Mouse (Mus musculus) liver, adult 2 months (tissue): ENCODE measurements at regions not wholly inside any gene's neighbourhood (a gene's known extent, or its start where the extent isn't known, plus 50 kb on each side); places are given as distances from the start of the nearest gene placed in this dataset.

Experiments
- DNase-seq: peaks from one replicate; pipeline ENCODE4 v3.0.0-alpha.2; 2011; ENCODE audit warnings: low read depth, low spot score; ENCODE audit errors: extremely low read depth
- H3K27ac ChIP-seq: fragments of 200-500 bp; replicated peaks from 2 replicates; pipeline ENCODE4 v1.5.1; 2012; ENCODE audit warnings: low read depth, mild to moderate bottlenecking, control low read depth, inconsistent platforms, low read length; ENCODE audit not compliant: insufficient read depth
- H3K27me3 ChIP-seq: fragments of 200-500 bp; 2 replicates; pipeline ENCODE4 v1.6.1; 2012; ENCODE audit warnings: mild to moderate bottlenecking, moderate library complexity, low read length, inconsistent platforms; ENCODE audit not compliant: control insufficient read depth, insufficient read depth
- H3K36me3 ChIP-seq: fragments of 200-500 bp; 2 replicates; pipeline ENCODE4 v1.6.1; 2012; ENCODE audit warnings: low read length, inconsistent platforms; ENCODE audit not compliant: control insufficient read depth, insufficient read depth
- H3K4me1 ChIP-seq: fragments of 200-500 bp; 2 replicates; pipeline ENCODE4 v1.6.1; 2011; ENCODE audit warnings: low read length; ENCODE audit not compliant: control insufficient read depth, insufficient read depth
- H3K4me3 ChIP-seq: fragments of 200-500 bp; 2 replicates; pipeline ENCODE4 v1.5.1; 2011; ENCODE audit warnings: low read depth, mild to moderate bottlenecking, control low read depth, low read length, moderate library complexity; ENCODE audit not compliant: insufficient read depth
- H3K79me2 ChIP-seq: fragments of 200-500 bp; 2 replicates; pipeline ENCODE4 v1.6.1; 2012; ENCODE audit warnings: inconsistent platforms, mild to moderate bottlenecking, low read length, moderate library complexity; ENCODE audit not compliant: control insufficient read depth, insufficient read depth
- H3K9ac ChIP-seq: fragments of 200-500 bp; 2 replicates; pipeline ENCODE4 v1.6.1; 2012; ENCODE audit warnings: low read depth, mild to moderate bottlenecking, control low read depth, inconsistent platforms, low read length
- CTCF ChIP-seq: fragments of 200-500 bp; IDR thresholded peaks from 2 replicates; pipeline ENCODE4 v1.5.1; 2011; ENCODE audit warnings: low read depth, low read length, control low read depth
- POLR2A ChIP-seq: fragments of 200-500 bp; IDR thresholded peaks from 2 replicates; pipeline ENCODE4 v1.6.1; 2011; ENCODE audit warnings: low read length, control low read depth; ENCODE audit not compliant: insufficient read depth; ENCODE audit errors: extremely low read depth
- WGBS: fragments of 180-500 bp; shearing (Covaris S2); methylation state at CpG from one replicate; pipeline ENCODE4 v1.1.7; 2018; 5-methylcytosine and 5-hydroxymethylcytosine counted together

DNA sequence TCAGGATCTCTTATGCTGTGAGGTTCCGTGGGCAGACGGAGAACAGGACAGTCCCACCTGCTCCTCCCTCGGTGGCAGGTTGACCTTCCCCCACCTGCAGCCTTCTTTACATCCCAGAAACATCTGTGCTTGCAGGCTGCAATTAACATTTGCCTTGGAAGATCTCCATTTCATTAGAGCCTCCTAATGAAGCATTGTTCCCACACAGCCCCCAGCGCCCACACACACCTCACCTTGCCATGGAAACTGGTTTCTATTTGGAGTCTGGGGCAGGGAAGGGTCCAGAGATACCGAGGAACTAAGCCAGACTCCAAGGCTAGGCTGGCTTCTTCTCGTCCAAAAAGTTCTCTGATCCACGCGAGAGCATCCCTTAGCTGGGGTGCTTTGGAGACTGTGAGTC is 56.6 kb upstream of the Rpl38 start:
- DNase-seq: no peak
- 61% methylated on average over 8 of the region's 8 CpGs for WGBS
- no peak overlapping the region for H3K27ac ChIP-seq
- no peak for TF ChIP-seq CTCF
- no peak for TF ChIP-seq POLR2A
- H3K36me3 ChIP-seq: no peaks in the 10 kb centered on the region
- no peaks in the 10 kb centered on the region for H3K4me1 ChIP-seq
- no peak overlapping the region for H3K9ac ChIP-seq
- no peaks in the 10 kb centered on the region for H3K79me2 ChIP-seq
- no peaks in the 10 kb centered on the region for H3K27me3 ChIP-seq
- H3K4me3 ChIP-seq: no peak overlapping the region

DNA sequence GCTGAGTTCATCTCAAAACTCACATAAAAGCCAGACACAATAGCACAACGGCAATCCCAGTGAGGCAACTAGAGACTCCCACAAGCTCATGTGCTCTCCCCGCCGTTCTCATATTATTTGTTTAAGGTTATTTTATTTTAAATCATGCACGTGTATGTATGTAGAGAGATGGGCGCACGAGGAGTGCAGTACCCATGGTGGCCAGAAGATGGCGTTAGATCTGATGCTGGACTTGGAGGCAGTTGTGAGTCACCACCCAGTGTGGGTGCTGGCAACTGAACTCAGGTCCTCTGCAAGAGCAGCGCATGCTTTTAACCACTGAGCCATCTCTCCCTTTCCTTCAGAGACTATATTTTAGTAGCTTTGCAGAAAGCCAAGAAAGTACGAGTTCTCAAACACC is 60.3 kb upstream of the Rpl38 start:
- H3K79me2 ChIP-seq: no peaks in the 10 kb centered on the region
- TF ChIP-seq POLR2A: no peak
- peak; percentile 29 for TF ChIP-seq CTCF
- H3K27ac ChIP-seq: no peak overlapping the region
- H3K4me3 ChIP-seq: no peak overlapping the region
- H3K36me3 ChIP-seq: no peaks in the 10 kb centered on the region
- H3K4me1 ChIP-seq: no peaks in the 10 kb centered on the region
- no peak overlapping the region for H3K9ac ChIP-seq
- no peaks in the 10 kb centered on the region for H3K27me3 ChIP-seq
- 92% methylated on average over 9 of the region's 9 CpGs for WGBS
- no peak for DNase-seq

DNA sequence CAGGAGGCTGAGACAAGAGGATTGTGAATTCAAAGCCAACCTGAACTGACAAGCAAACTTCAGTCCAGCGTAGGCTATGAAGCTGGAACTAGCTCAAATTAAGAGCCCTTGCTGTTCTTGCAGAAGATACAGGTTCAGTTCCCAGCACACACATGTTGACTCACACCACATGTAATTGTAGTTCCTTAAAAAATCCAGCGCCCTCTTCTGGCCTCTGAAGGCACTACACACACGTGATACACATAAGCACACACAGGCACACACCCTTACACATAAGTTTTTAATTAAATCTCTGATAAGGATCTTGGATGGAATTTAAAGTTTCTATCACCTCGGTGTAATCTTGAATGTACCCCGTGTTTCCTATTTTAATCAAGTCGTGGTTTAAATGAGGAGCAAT is 65.2 kb upstream of the Rpl38 start:
- Histone ChIP-seq H3K79me2 (no peaks in the 10 kb centered on the region), H3K4me3 (no peak overlapping the region), H3K27ac (no peak overlapping the region), H3K36me3 (no peaks in the 10 kb centered on the region), H3K9ac (no peak overlapping the region), H3K4me1 (no peaks in the 10 kb centered on the region), H3K27me3 (no peaks in the 10 kb centered on the region)
- TF ChIP-seq POLR2A (no peak), CTCF (no peak)
- 77% methylated on average over 6 of the region's 6 CpGs for WGBS
- DNase-seq: no peak

- Histone ChIP-seq H3K27me3 (no peaks in the 10 kb centered on the region), H3K79me2 (no peaks in the 10 kb centered on the region), H3K4me1 (no peaks in the 10 kb centered on the region), H3K4me3 (no peak overlapping the region), H3K36me3 (no peaks in the 10 kb centered on the region), H3K27ac (no peak overlapping the region), H3K9ac (no peak overlapping the region)
- no peak for DNase-seq
- WGBS: 74% methylated on average over 2 of the region's 2 CpGs
- TF ChIP-seq POLR2A (no peak), CTCF (no peak)
These were observed 71.1 kb upstream of the Rpl38 start for GRCm38 (mm10) chr11:114597225-114597624.

DNA sequence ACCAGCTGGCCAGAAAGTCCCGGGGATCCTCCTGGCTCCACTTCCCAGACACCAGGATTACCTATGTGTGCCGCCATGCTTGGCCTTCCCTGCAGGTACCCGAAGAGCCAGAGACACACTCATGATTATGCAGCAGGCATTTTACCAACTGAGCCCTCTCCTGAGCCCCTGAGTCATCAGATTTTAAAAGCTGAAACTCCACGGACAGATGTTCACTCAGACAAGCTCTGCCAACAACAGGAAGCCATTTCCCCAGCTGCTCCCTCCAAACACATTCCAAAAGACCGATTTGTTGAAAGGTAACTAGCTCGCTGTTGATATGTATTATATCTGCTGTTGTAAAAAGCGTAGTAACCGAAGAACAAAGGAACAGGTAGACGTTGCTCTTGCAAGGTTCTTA is 75.4 kb upstream of the Rpl38 start:
- no peaks in the 10 kb centered on the region for H3K27me3 ChIP-seq
- no peak overlapping the region for H3K27ac ChIP-seq
- no peaks in the 10 kb centered on the region for H3K79me2 ChIP-seq
- TF ChIP-seq CTCF (no peak), POLR2A (no peak)
- DNase-seq: no peak
- H3K36me3 ChIP-seq: no peaks in the 10 kb centered on the region
- H3K4me3 ChIP-seq: no peak overlapping the region
- WGBS: 81% methylated on average over 9 of the region's 9 CpGs
- no peak overlapping the region for H3K9ac ChIP-seq
- H3K4me1 ChIP-seq: no peaks in the 10 kb centered on the region

GRCm38 (mm10) chr11:114588554-114588953 is 79.8 kb upstream of the Rpl38 start:
- H3K27ac ChIP-seq: no peak overlapping the region
- H3K4me3 ChIP-seq: no peak overlapping the region
- no peaks in the 10 kb centered on the region for H3K79me2 ChIP-seq
- no peaks in the 10 kb centered on the region for H3K36me3 ChIP-seq
- WGBS: 76% methylated on average over 9 of the region's 9 CpGs
- TF ChIP-seq POLR2A (no peak), CTCF (no peak)
- no peaks in the 10 kb centered on the region for H3K27me3 ChIP-seq
- no peak overlapping the region for H3K9ac ChIP-seq
- no peaks in the 10 kb centered on the region for H3K4me1 ChIP-seq
- DNase-seq: no peak

DNA sequence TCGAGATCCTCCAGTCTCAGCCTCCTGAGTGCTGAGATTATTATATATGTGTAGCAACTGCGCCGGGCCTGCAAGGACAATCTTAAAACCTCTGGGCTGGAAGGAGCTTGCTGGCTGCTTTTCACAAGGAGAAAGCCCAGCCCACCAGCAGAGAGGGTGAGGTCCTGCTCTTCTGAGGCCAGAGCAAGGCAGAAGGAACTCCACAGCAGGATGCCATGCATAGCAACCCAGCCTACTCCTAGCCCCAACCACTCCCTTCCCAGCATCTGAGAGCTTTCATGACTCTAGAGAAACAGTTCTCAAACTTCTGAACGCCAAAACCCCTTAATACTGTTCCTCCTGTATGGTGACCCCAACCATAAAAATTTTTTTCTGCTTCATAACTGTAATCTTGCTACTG is 80.3 kb upstream of the Rpl38 start:
- H3K9ac ChIP-seq: no peak overlapping the region
- no peaks in the 10 kb centered on the region for H3K27me3 ChIP-seq
- H3K36me3 ChIP-seq: no peaks in the 10 kb centered on the region
- H3K27ac ChIP-seq: no peak overlapping the region
- 81% methylated on average over 4 of the region's 4 CpGs for WGBS
- DNase-seq: no peak
- no peak for TF ChIP-seq POLR2A
- TF ChIP-seq CTCF: no peak
- H3K4me1 ChIP-seq: no peaks in the 10 kb centered on the region
- H3K79me2 ChIP-seq: no peaks in the 10 kb centered on the region
- H3K4me3 ChIP-seq: no peak overlapping the region
